Mouse (Mus musculus) left cerebral cortex, adult 2 months (tissue): ENCODE results near the gene Osmr. TPM values are rescaled to one million over a fixed set of nuclear protein-coding genes. Genes with fewer than 3 reads are reported as not detected.
"Not testable (repeated sequence)": the region's sequence is repeated elsewhere in the genome, so short reads cannot be mapped to it uniquely, and the experiment has no call there.

Experiments
- DNase-seq, 2 experiments: peaks; one replicate each; pipeline ENCODE4 v3.0.0; 2021 to 2022; ENCODE audit warnings: low spot score in 2 of 2, mixed read lengths in 1 of 2; ENCODE audit errors: extremely low spot score in 1 of 2
- H3K27ac ChIP-seq: fragments of 200-600 bp; 2 replicates; pipeline ENCODE4 v1.8.1; 2022
- H3K4me3 ChIP-seq: fragments of 200-600 bp; 2 replicates; pipeline ENCODE4 v1.8.1; 2022
- CTCF ChIP-seq: fragments of 200-600 bp; IDR thresholded peaks from 2 replicates; pipeline ENCODE4 v1.8.1; 2022; ENCODE audit warnings: antibody characterized with exemption, mild to moderate bottlenecking, moderate library complexity
- intact Hi-C: fragments of 180-260 bp; cut with DNase I; formaldehyde crosslinking; loops from one replicate; pipeline ENCODE4 v1.15.1; 2025
- total RNA-seq, 2 experiments: library from RNA; stranded (reverse); gene quantifications; 2 replicates each; pipeline ENCODE4 v1.2.3; 2021

Osmr gene
- total RNA-seq, 2 experiments from 2014 or later = 2.5 to 3.4 TPM

- DNase-seq = no peak
- intact Hi-C loops = no loop called here
Observed at GRCm38 (mm10) chr15:6858871-6859270, 15.9 kb downstream of the Osmr start.

DNA sequence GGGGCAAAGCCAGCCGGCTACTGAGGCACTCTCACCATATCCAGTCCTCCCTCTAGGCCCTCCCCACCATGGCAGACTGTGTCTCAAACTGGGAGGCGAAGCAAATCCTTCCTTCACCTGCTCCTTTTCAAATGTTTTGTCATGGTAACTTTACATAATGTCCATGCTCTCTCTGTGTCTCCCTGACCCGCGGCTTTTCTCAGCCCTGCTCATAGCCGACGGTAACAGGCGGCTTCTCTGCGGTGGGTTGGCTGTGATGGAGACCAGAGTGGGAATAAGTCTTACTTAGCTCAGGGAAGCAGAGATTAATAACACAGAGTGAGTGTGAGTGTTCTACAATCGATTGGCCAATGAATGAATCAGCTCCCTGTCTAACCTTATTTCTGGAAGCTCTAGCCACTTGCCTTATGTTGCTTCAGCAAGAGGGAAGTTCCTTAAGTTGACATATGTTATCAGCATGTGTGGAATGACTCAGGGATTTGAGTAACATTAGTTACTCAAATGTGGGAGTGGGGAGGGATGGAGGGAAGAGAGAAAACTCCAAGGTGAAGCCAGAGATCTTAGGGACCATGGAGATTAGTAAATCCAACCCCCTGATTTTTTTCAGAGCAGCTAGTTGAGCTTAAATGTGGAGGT is 17.4 kb downstream of the Osmr start:
- no peak for TF ChIP-seq CTCF
- Histone ChIP-seq H3K27ac (no peak overlapping the region), H3K4me3 (no peak overlapping the region)
- intact Hi-C loops = no loop called here
- no peak for DNase-seq

More at GRCm38 (mm10) chr15:6858871-6859270, 15.9 kb downstream of the Osmr start:
- Histone ChIP-seq H3K27ac (no peak overlapping the region), H3K4me3 (no peak overlapping the region)
- TF ChIP-seq CTCF = no peak

GRCm38 (mm10) chr15:6849851-6850250 is 24.9 kb downstream of the Osmr start:
- TF ChIP-seq CTCF = no peak
- Histone ChIP-seq H3K4me3 (no peak overlapping the region), H3K27ac (no peak overlapping the region)
- DNase-seq = no peak
- intact Hi-C loops = no loop called here

DNA sequence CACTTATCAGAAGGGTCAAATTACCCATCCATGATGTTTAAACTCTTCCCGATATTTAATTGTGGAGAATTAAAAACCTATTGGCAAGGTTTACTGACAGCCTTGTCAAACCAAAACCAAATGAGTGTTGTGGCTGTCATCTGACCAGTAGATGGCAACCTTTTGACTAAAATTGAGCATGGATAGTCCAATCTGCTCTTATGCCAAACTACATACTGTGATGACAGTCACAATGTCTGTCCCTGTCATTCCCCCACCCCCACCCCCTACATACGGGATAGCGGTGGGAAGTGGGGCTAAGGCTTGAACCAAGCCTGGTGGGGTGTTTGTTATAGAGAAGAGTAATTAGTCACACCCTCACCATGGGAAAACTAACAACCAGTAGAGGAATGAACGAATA is 34.6 kb downstream of the Osmr start:
- Histone ChIP-seq H3K4me3 (no peak overlapping the region), H3K27ac (no peak overlapping the region)
- intact Hi-C loops = loop anchor here (1.0 to 5.0 kb wide), 3 partner anchors 42 to 602 kb away; no protein-coding TSS in a partner anchor
- DNase-seq = no peak
- TF ChIP-seq CTCF = peak; percentile 70

- H3K27ac ChIP-seq = no peak overlapping the region
- no peak overlapping the region for H3K4me3 ChIP-seq
- intact Hi-C loops = no loop called here
- no peak for DNase-seq
- TF ChIP-seq CTCF = no peak
Observed at GRCm38 (mm10) chr15:6815807-6816206, 59.0 kb downstream of the Osmr start.

GRCm38 (mm10) chr15:6801212-6801611 is 73.6 kb downstream of the Osmr start:
- H3K4me3 ChIP-seq, intact Hi-C loops, DNase-seq, H3K27ac ChIP-seq: not testable (repeated sequence)

DNA sequence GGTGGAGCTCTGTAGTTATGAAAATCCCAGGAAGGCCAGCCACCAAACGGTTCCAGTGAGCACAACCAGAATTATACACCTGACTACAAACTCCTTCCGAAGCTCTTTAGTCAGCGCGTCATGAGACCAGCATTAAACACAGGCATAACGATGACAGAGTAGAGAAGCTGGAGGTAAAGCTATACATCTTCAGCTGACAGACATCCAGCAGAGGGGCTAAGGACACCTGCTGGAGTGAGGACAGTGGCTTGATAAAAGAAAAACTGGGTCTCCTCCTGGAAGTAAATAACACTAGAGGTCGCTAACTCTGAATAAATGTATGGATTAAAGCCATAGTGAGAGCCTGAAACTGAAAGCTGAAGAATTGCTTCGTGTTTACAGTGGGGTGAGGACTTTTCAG is 81.9 kb downstream of the Osmr start:
- peak; percentile 5; the same call in 1 of the 2 replicates for TF ChIP-seq CTCF
- intact Hi-C loops = no loop called here

DNA sequence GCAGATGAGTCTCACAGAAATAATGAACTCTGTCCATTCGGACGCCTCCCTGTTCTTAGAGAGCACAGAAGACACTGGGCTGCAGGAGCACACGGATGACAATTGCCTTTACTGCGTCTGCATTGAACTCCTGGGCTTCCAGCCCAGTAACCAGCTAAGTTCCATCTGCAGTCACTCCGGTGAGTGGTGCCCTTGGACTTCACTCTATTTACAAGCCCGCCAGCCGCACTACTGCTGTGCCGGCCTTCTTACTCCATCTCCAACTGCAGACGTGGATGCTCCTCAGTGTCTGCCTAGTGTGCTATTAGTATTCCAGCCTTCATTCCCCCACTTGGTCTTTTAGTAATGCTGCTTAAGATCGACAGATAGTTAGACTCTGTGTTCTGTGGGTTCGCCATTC is 83.1 kb downstream of the Osmr start:
- intact Hi-C loops = no loop called here
- DNase-seq = no peak
- Histone ChIP-seq H3K4me3 (no peak overlapping the region), H3K27ac (no peak overlapping the region)
- TF ChIP-seq CTCF = no peak

More for the DNA sequence above, 81.9 kb downstream of the Osmr start:
- Histone ChIP-seq H3K4me3 (no peak overlapping the region), H3K27ac (no peak overlapping the region)
- no peak for DNase-seq

DNA sequence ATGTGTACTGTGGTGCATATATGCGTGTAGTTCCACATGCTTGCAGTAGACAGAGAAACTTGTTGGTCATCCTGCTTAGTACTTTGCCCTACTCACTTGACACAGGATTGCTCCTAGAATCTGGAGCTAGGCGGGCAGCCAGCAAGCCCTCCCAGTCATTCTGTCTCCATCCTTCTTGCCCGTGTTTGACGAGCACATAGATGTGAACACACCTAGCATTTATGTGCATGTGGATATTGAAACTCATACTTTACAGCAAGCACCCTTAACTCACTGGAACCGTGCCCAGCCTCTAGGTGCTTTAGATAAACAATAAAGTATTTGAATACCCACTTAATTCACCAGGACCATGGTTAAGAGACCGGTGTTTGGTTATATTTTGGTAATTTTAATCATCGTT is 84.8 kb downstream of the Osmr start:
- intact Hi-C loops = no loop called here
- Histone ChIP-seq H3K4me3 (no peak overlapping the region), H3K27ac (no peak overlapping the region)
- TF ChIP-seq CTCF = no peak
- DNase-seq = no peak

GRCm38 (mm10) chr15:6787236-6787635 is 87.5 kb downstream of the Osmr start:
- intact Hi-C loops = loop anchor here (5.0 kb wide), 1 partner anchor 80 kb away; the partner anchor contains the start of gene Rictor
- DNase-seq = no peak
- H3K27ac ChIP-seq = no peak overlapping the region
- no peak overlapping the region for H3K4me3 ChIP-seq
- no peak for TF ChIP-seq CTCF

DNA sequence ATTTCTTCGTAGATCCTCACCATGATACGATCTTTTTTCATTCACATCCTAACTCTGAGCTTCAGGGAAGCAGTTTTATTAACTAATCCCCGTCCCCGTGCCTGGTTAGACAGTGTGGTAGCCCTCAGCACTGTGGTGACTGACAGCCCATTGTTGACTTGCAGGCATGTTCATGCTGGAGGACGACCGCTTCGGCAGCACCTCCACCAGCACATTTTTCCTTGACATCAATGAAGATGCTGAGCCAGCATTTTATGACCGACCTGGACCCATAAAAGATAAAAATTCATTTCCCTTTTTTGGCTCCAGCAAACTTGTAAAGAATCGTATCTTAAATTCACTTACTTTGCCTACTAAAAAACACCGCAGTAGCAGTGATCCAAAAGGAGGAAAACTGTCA is 88.6 kb downstream of the Osmr start:
- no peak for TF ChIP-seq CTCF
- H3K27ac ChIP-seq = no peak overlapping the region
- DNase-seq = no peak
- intact Hi-C loops = loop anchor here (5.0 kb wide), 1 partner anchor 79 kb away; the partner anchor contains the start of gene Rictor
- H3K4me3 ChIP-seq = no peak overlapping the region

DNA sequence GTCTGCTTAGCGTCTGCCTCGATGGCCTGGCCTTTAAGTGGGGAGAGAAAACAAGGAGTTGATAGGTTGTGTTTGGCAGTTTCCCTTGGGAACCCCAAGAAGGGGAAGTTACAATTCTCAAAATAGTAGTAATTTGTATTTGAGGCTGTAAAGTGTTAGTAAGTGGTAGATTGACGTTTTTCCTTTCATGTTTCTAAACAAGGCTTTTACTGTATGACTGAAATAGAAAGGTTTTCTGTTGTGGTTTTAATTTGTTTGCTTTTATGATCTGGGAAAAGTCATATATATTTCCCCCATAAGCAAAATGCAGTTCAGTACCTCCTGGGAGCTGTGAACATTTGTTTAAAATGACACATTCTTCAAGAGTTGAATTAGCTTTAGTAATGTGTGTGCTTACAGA is 102.5 kb downstream of the Osmr start:
- Histone ChIP-seq H3K27ac (no peak overlapping the region), H3K4me3 (no peak overlapping the region)
- TF ChIP-seq CTCF = no peak
- intact Hi-C loops = loop anchor here (5.0 kb wide), 1 partner anchor 1455 kb away; no protein-coding TSS in a partner anchor
- DNase-seq = no peak

Other genes with a start within 250 kb of the Osmr start
- 10 to 100 TPM; 39.6 to 47.5 TPM for gene Rictor, start 166.6 kb downstream of the Osmr start, total RNA-seq
- 10 to 100 TPM; 47.8 to 56.1 TPM for gene Lifr, start 215.6 kb upstream of the Osmr start, total RNA-seq